Mouse (Mus musculus): Measurements from ENCODE around the gene Spdya. TPM values are rescaled to one million over a fixed set of nuclear protein-coding genes. Genes with fewer than 3 reads are reported as not detected.
"Not testable (repeated sequence)": the region's sequence is repeated elsewhere in the genome, so short reads cannot be mapped to it uniquely, and the experiment has no call there.

Spdya gene
- polyA plus RNA-seq, 1 experiment from 2014 or later, result 0.57 TPM

DNA sequence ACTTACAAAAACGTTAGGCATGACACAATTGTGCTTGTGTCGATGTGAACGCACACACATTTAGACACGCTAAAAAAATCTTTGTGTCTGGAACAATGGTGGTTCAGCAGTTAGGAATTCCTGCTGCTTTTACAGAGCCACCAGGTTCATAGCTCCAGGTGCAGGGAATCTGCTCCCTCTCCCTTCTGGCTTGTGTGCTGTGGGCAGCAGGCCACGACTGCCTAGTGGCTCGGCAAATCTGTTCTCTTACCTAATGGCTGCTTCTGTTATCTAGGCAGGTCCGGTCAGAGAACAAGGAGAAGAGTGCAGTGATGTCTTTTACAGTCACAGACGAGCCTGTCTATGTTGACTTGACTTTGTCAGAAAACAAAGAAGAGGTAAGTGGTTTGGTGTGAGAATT is 81.5 kb downstream of the Spdya start:
- H3K27ac ChIP-seq (ENCODE audit: low read depth), result no peak overlapping the region
- no peak overlapping the region for H3K9ac ChIP-seq
- H3K4me3 ChIP-seq (ENCODE audit: low read depth, low read length), result no peak overlapping the region
- no peak for TF ChIP-seq CTCF (IDR thresholded peaks at IDR 0.05; ENCODE audit: low read depth)
- peaks cover 88% of the 10 kb centered on the region for H3K36me3 ChIP-seq (ENCODE audit: insufficient read depth)
- no peaks in the 10 kb centered on the region for H3K9me3 ChIP-seq (ENCODE audit: low read depth, low read length)
- no peak for DNase-seq
- H3K4me1 ChIP-seq (ENCODE audit: insufficient read depth), result no peaks in the 10 kb centered on the region
- no peak overlapping the region for H3K4me2 ChIP-seq
- ATAC-seq (ENCODE audit: insufficient read depth), result no peak
- 81% methylated on average over 8 of the region's 8 CpGs for WGBS
- H3K27me3 ChIP-seq (ENCODE audit: insufficient read depth, low read length), result no peaks in the 10 kb centered on the region

DNA sequence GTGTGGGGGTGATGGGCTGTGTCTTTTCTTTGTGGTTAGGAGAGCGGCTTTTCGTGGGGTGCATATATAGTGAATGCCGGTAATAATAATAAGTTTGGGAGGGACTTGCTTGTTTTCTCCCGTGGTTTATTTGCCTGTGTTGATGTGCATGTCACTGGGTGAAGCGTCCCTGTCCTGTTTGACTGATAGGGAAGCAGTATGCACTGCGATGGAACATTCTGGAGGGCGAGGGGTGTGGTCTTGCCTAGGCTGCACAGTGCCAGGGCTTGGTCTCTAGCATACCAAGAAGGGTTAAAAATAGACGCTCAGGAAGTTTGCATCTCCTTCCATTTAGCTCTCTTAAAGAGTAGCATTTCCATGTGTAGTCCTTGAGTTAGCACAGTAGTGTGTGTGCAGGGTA is 84.9 kb downstream of the Spdya start:
- Histone ChIP-seq H3K27me3 (ENCODE audit: insufficient read depth, low read length) (no peaks in the 10 kb centered on the region), H3K36me3 (ENCODE audit: insufficient read depth) (peaks cover 95% of the 10 kb centered on the region), H3K9ac (no peak overlapping the region), H3K4me3 (ENCODE audit: low read depth, low read length) (no peak overlapping the region), H3K4me2 (no peak overlapping the region), H3K9me3 (ENCODE audit: low read depth, low read length) (no peaks in the 10 kb centered on the region), H3K27ac (ENCODE audit: low read depth) (no peak overlapping the region), H3K4me1 (ENCODE audit: insufficient read depth) (no peaks in the 10 kb centered on the region)
- no peak for TF ChIP-seq CTCF (IDR thresholded peaks at IDR 0.05; ENCODE audit: low read depth)
- 91% methylated on average over 8 of the region's 8 CpGs for WGBS
- DNase-seq (no peak), ATAC-seq (ENCODE audit: insufficient read depth) (no peak)

DNA sequence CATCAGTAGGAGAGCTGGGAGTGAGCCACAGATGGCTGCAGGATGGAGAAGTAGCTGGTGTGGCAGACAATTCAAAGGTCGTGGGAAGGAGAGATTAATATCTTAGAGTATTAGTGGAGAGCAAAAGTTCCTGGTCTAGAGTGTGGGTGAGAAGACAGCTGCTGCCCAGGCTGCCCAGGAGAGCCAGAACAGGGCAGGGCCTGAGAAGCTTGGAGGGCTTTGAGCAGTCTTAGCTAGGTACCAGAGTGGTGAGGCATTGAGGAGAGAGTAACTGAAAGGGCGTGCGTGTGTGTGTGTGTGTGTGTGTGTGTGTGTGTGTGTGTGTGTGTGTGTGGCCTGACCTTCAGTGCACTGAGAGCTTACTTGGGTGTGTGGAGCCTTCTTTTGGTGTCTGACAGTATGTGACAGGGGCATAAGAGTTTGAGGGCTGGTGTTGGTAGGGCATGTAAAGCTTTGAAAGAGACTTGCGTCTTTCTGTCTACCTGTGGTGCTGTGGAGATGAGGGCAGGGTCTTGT is 85.9 kb downstream of the Spdya start:
- TF ChIP-seq CTCF (IDR thresholded peaks at IDR 0.05; ENCODE audit: low read depth), result no peak
- no peaks in the 10 kb centered on the region for H3K4me1 ChIP-seq (ENCODE audit: insufficient read depth)
- no peaks in the 10 kb centered on the region for H3K27me3 ChIP-seq (ENCODE audit: insufficient read depth, low read length)
- H3K36me3 ChIP-seq (ENCODE audit: insufficient read depth), result peaks cover 97% of the 10 kb centered on the region
- H3K9me3 ChIP-seq (ENCODE audit: low read depth, low read length), result no peaks in the 10 kb centered on the region
- no peak overlapping the region for H3K9ac ChIP-seq
- no peak overlapping the region for H3K4me3 ChIP-seq (ENCODE audit: low read depth, low read length)
- no peak overlapping the region for H3K27ac ChIP-seq (ENCODE audit: low read depth)
- ATAC-seq (ENCODE audit: insufficient read depth) (no peak), DNase-seq (no peak)
- 86% methylated on average over 4 of the region's 4 CpGs for WGBS
- no peak overlapping the region for H3K4me2 ChIP-seq

DNA sequence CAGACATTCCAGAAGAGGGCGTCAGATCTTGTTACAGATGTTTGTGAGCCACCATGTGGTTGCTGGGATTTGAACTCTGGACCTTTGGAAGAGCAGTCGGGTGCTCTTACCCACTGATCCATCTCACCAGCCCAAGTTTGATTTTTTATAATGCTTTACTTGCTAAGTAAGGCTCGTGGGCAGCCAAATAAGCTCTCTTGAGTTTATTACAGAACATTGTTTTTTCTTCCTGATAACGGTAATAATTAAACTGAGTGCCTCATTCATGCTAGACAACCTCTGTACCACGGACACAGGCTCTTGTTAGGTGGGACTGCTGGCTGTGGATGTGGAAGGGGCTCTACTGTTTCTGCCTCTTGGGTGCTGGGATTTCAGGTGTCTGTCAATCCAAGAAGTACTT is 87.2 kb downstream of the Spdya start:
- H3K27me3 ChIP-seq (ENCODE audit: insufficient read depth, low read length); H3K4me3 ChIP-seq (ENCODE audit: low read depth, low read length); ATAC-seq (ENCODE audit: insufficient read depth); DNase-seq; H3K4me1 ChIP-seq (ENCODE audit: insufficient read depth); H3K9me3 ChIP-seq (ENCODE audit: low read depth, low read length); H3K9ac ChIP-seq; H3K27ac ChIP-seq (ENCODE audit: low read depth); H3K4me2 ChIP-seq: not testable (repeated sequence)
- peaks cover 93% of the 10 kb centered on the region for H3K36me3 ChIP-seq (ENCODE audit: insufficient read depth)
- 71% methylated on average over 5 of the region's 5 CpGs for WGBS

Other genes starting within 250 kb of the Spdya start
- gene Emilin2, start 240.1 kb upstream of the Spdya start, polyA plus RNA-seq (2014; fragmentation: Nextera tagmentation; extraction: Ambion mirVana), result 3.6 and 3.8 TPM in 2 replicates
- gene Gm4707, start 92.1 kb upstream of the Spdya start, polyA plus RNA-seq (2014; fragmentation: Nextera tagmentation; extraction: Ambion mirVana), result 3.9 and 6.0 TPM in 2 replicates
- gene Smchd1, start 76.7 kb upstream of the Spdya start, polyA plus RNA-seq (2014; fragmentation: Nextera tagmentation; extraction: Ambion mirVana), result 96.8 and 103 TPM in 2 replicates
- 56.9 and 59.2 TPM in 2 replicates for gene Ndc80, start 25.2 kb upstream of the Spdya start, polyA plus RNA-seq (2014; fragmentation: Nextera tagmentation; extraction: Ambion mirVana)
- 95.5 and 102 TPM in 2 replicates for gene Wdr43, start 63.8 kb downstream of the Spdya start, polyA plus RNA-seq (2014; fragmentation: Nextera tagmentation; extraction: Ambion mirVana)
- 0.51 and 0.61 TPM in 2 replicates for gene Togaram2, start 121.2 kb downstream of the Spdya start, polyA plus RNA-seq (2014; fragmentation: Nextera tagmentation; extraction: Ambion mirVana)
- gene Pcare, start 200.8 kb downstream of the Spdya start, polyA plus RNA-seq (2014; fragmentation: Nextera tagmentation; extraction: Ambion mirVana), result not detected in 2 replicates
- gene Clip4, start 216.4 kb downstream of the Spdya start, polyA plus RNA-seq (2014; fragmentation: Nextera tagmentation; extraction: Ambion mirVana), result 4.3 and 5.3 TPM in 2 replicates

Measured in lung, embryonic 14.5 days (tissue).